Mouse (Mus musculus): ENCODE measurements around the gene Mamstr. TPM values are rescaled to one million over a fixed set of nuclear protein-coding genes. Genes with fewer than 3 reads are reported as not detected.

The Mamstr gene
- total RNA-seq, 2 experiments from 2014 or later, result 2.4 to 3.6 TPM

- intact Hi-C loops (cut with DNase I), result loop anchor here (5.0 kb wide), 2 partner anchors 75 to 90 kb away; no protein-coding TSS in a partner anchor
- peak; percentile 82 to 89 for DNase-seq (ENCODE audit: low spot score in 2 of 2)
These were observed 42.7 kb downstream of the Mamstr start for GRCm38 (mm10) chr7:45682144-45683126.

- intact Hi-C loops (cut with DNase I), result loop anchor here (5.0 kb wide), 2 partner anchors 76 to 91 kb away; no protein-coding TSS in a partner anchor
- DNase-seq (ENCODE audit: low spot score in 2 of 2), result no peak
These were observed 43.7 kb downstream of the Mamstr start, which contains the start of gene Ntn5 for GRCm38 (mm10) chr7:45683396-45684050. Ntn5 (plus strand) TSS chr7:45684022.

DNA sequence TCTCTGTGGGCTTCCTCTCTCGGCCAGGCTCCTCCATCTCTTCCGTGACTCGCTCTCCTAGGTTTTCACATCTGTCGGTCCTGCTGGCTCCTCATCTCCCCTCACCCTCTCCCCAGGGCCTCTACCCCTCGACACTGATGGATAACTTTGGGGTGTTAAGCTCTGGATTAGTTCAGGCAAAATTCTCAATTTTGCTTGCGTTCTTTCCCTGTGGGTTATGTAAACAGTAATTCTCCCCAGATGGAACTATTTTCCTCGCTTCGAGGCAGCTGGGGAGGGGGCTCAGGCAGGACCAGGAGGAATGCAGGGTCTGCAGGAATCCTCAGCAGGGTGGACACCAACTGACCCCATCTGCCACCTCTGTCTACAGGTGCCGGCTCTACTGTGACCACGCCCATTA, 46.0 kb downstream of the Mamstr start:
- DNase-seq (ENCODE audit: low spot score in 2 of 2), result no peak
- intact Hi-C loops (cut with DNase I), result no loop called here

GRCm38 (mm10) chr7:45686841-45687240, 47.1 kb downstream of the Mamstr start:
- intact Hi-C loops (cut with DNase I), result no loop called here

GRCm38 (mm10) chr7:45689099-45689498, 49.3 kb downstream of the Mamstr start:
- no peak for DNase-seq (ENCODE audit: low spot score in 2 of 2)
- intact Hi-C loops (cut with DNase I), result no loop called here

More at GRCm38 (mm10) chr7:45686841-45687240, 47.1 kb downstream of the Mamstr start:
- DNase-seq (ENCODE audit: low spot score in 2 of 2), result no peak

DNA sequence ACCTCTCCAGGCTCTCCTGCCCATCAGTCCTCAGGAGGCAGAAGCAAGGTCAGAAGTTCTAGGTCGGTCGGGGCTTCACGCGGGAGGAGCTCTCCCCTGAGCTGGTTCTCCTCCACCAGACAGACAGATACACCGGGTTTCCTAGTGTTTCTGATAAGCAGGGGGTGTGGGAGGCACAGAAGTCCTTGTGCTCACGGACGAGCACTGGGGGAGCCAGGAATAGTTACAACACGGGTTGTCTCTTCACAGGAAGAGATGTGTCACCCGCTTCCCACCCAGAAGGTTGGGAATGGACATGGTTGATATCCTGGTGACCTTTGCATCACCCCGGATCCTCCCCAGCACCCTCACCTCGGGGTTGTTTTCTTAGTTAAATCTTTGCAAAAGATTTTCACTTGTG, 50.0 kb downstream of the Mamstr start:
- intact Hi-C loops (cut with DNase I), result no loop called here
- DNase-seq (ENCODE audit: low spot score in 2 of 2), result no peak

DNA sequence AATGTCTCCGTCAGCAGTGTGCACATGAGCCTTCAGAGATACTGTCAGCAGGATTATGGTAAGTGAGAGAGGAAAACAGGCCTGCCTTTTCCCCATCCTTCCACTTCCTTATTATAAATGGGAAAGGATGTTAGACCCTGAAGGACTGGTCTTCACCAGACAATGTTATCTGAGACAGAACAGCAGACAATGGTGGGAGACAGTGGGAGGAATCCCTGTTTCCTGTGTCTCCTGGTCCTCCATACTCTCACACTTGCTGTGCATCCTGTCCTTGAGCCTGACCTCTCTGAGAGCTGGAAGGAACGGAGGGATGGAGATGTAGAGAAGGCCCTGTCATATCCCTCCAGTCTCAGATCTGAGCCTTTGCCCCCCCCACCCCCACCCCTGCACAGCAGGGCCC, 52.6 kb downstream of the Mamstr start:
- intact Hi-C loops (cut with DNase I), result no loop called here
- DNase-seq (ENCODE audit: low spot score in 2 of 2), result no peak

GRCm38 (mm10) chr7:45693921-45694591, 54.3 kb downstream of the Mamstr start, which contains the start of gene Sec1:
Sec1 (minus strand) TSS chr7:45694402.
- intact Hi-C loops (cut with DNase I), result no loop called here
- DNase-seq (ENCODE audit: low spot score in 2 of 2), result no peak

DNA sequence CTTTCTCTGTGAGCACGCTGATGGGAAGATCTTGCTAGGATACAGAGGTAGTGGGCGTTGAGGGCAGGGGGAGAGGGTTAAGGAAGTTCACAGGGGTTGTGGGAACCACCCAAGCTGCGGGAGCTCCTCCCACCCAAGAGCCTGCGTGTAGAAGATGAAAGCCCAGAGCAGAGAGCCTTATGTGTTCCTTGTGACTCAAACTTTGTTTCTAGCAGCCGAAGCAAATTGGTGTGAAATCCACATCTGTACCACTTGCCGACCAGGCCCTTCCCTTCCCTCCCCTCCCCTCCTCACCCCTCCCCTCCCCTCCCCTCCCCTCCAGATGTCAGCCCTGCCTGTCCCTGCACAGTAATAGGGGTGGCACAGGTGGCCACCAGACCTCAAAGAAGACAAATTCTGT, 55.3 kb downstream of the Mamstr start:
- no peak for DNase-seq (ENCODE audit: low spot score in 2 of 2)
- intact Hi-C loops (cut with DNase I), result no loop called here

Other genes starting within 250 kb of the Mamstr start
- gene Snrnp70, start 244.2 kb upstream of the Mamstr start, total RNA-seq (2021), result 100 to 1,000 TPM; 341 to 386 TPM
- not detected for gene Kcna7, start 234.3 kb upstream of the Mamstr start, total RNA-seq (2021)
- gene Ntf5, start 226.3 kb upstream of the Mamstr start, total RNA-seq (2021), result under 1 TPM in 1 of 2 experiments, not detected in 1; 0.16 TPM
- gene Lhb, start 219.2 kb upstream of the Mamstr start, total RNA-seq (2021), result not detected
- gene Gys1, start 205.1 kb upstream of the Mamstr start, total RNA-seq (2021), result 10 to 100 TPM; 15.7 to 16.5 TPM
- gene Ruvbl2, start 201.9 kb upstream of the Mamstr start, total RNA-seq (2021), result 10 to 100 TPM; 30.4 to 33.0 TPM
- gene Ftl1, start 180.1 kb upstream of the Mamstr start, total RNA-seq (2021), result 100 to 1,000 TPM; 207 to 225 TPM
- gene Bax, start 173.1 kb upstream of the Mamstr start, total RNA-seq (2021), result 10 to 100 TPM; 67.0 to 69.8 TPM
- not detected for gene Tulp2, start 158.1 kb upstream of the Mamstr start, total RNA-seq (2021)
- under 1 TPM in 1 of 2 experiments, not detected in 1; 0.73 TPM for gene Gm45808, start 153.2 kb upstream of the Mamstr start, total RNA-seq (2021)
- 1 to 10 TPM; 2.7 to 4.0 TPM for gene Dhdh, start 151.2 kb upstream of the Mamstr start, total RNA-seq (2021)
- 100 to 1,000 TPM; 103 to 105 TPM for gene Nucb1, start 129.6 kb upstream of the Mamstr start, total RNA-seq (2021)
- 10 to 100 TPM; 22.0 to 22.2 TPM for gene Ppp1r15a, start 113.7 kb upstream of the Mamstr start, total RNA-seq (2021)
- 1 to 10 TPM; 1.2 to 2.7 TPM for gene Plekha4, start 113.6 kb upstream of the Mamstr start, total RNA-seq (2021)
- gene Hsd17b14, start 85.1 kb upstream of the Mamstr start, total RNA-seq (2021), result under 1 TPM in 1 of 2 experiments, not detected in 1; 0.25 TPM
- 10 to 100 TPM; 23.0 to 23.6 TPM for gene Bcat2, start 69.8 kb upstream of the Mamstr start, total RNA-seq (2021)
- gene Fgf21, start 24.5 kb upstream of the Mamstr start, total RNA-seq (2021), result not detected
- under 1 TPM in 1 of 2 experiments, not detected in 1; 0.21 TPM for gene Fut1, start 22.7 kb upstream of the Mamstr start, total RNA-seq (2021)
- gene Izumo1, start 18.2 kb upstream of the Mamstr start, total RNA-seq (2021), result not detected
- gene Rasip1, start 12.5 kb upstream of the Mamstr start, total RNA-seq (2021), result 1 to 10 TPM; 8.1 to 8.2 TPM
- under 1 TPM in 1 of 2 experiments, not detected in 1; 0.21 TPM for gene Fut2, start 26.4 kb downstream of the Mamstr start, total RNA-seq (2021)
- 1 to 10 TPM; 3.4 to 3.5 TPM for gene Ntn5, start 44.0 kb downstream of the Mamstr start, total RNA-seq (2021)
- under 1 TPM; 0.37 to 0.48 TPM for gene Sec1, start 54.4 kb downstream of the Mamstr start, total RNA-seq (2021)
- gene Car11, start 59.9 kb downstream of the Mamstr start, total RNA-seq (2021), result 100 to 1,000 TPM; 184 to 223 TPM
- 100 to 1,000 TPM in 1 of 2 experiments, 10 to 100 TPM in 1; 66.2 to 147 TPM for gene Dbp, start 65.1 kb downstream of the Mamstr start, total RNA-seq (2021)
- gene Rpl18, start 75.5 kb downstream of the Mamstr start, total RNA-seq (2021), result 100 to 1,000 TPM; 315 to 323 TPM
- gene Sphk2, start 78.0 kb downstream of the Mamstr start, total RNA-seq (2021), result 10 to 100 TPM; 29.7 to 29.8 TPM
- under 1 TPM; 0.11 to 0.23 TPM for gene Fam83e, start 81.2 kb downstream of the Mamstr start, total RNA-seq (2021)
- not detected for gene Spaca4, start 85.8 kb downstream of the Mamstr start, total RNA-seq (2021)
- 100 to 1,000 TPM; 220 to 235 TPM for gene Lmtk3, start 143.8 kb downstream of the Mamstr start, total RNA-seq (2021)
- 10 to 100 TPM in 1 of 2 experiments, 1 to 10 TPM in 1; 8.6 to 12.4 TPM for gene Sult2b1, start 144.7 kb downstream of the Mamstr start, total RNA-seq (2021)
- 100 to 1,000 TPM; 204 to 210 TPM for gene Cyth2, start 174.6 kb downstream of the Mamstr start, total RNA-seq (2021)
- 1 to 10 TPM; 2.6 to 2.7 TPM for gene Kcnj14, start 184.8 kb downstream of the Mamstr start, total RNA-seq (2021)
- 10 to 100 TPM; 21.0 to 23.2 TPM for gene Grwd1, start 191.0 kb downstream of the Mamstr start, total RNA-seq (2021)
- 10 to 100 TPM; 81.2 to 84.0 TPM for gene Kdelr1, start 232.8 kb downstream of the Mamstr start, total RNA-seq (2021)
- gene Grin2d, start 238.4 kb downstream of the Mamstr start, total RNA-seq (2021), result 10 to 100 TPM; 10.9 TPM

Data from left cerebral cortex, postnatal 25 days (tissue).